Comparison of ENCODE assay signal across 8 mouse cellular contexts in genomic region chr4:129672083-129672877, GRCm38 (mm10). TPM values are rescaled to one million over a fixed set of nuclear protein-coding genes. Genes with fewer than 3 reads are reported as not detected.
DNase-seq lines count a peak whose midpoint lies in the region; ATAC-seq and TF ChIP-seq lines count a peak whose summit lies in the region.

Kpna6 (minus strand) TSS chr4:129672767.

- H3K4me2 ChIP-seq in heart, embryonic 12.5 days = peak within 1 kb of the TSS; percentile 90
- peak within 1 kb of the TSS; percentile 92 for H3K4me2 ChIP-seq in kidney, postnatal 0 days (ENCODE audit: low read length)
- H3K4me2 ChIP-seq in liver, embryonic 11.5 days = peak within 1 kb of the TSS; percentile 77
- H3K4me2 ChIP-seq in stomach, embryonic 14.5 days (replicated peaks; ENCODE audit: low read depth, low read length) = peak within 1 kb of the TSS; percentile 73

- H3K9ac ChIP-seq in heart, embryonic 12.5 days = peak within 1 kb of the TSS; percentile 99
- peak within 1 kb of the TSS; percentile 89 for H3K9ac ChIP-seq in kidney, postnatal 0 days (ENCODE audit: low read depth, low read length)
- H3K9ac ChIP-seq in liver, embryonic 11.5 days (ENCODE audit: low read depth, low read length) = peak within 1 kb of the TSS; percentile 92
- peak within 1 kb of the TSS; percentile 86 for H3K9ac ChIP-seq in stomach, embryonic 14.5 days (replicated peaks; ENCODE audit: low read depth, low read length)

- peak within 1 kb of the TSS; percentile 91 for H3ac ChIP-seq in C2C12 (ENCODE audit: control insufficient read depth, insufficient read length, low read depth)

- H3K27ac ChIP-seq in heart, embryonic 12.5 days (ENCODE audit: poor library complexity, severe bottlenecking) = peak within 1 kb of the TSS; percentile 93
- H3K27ac ChIP-seq in kidney, postnatal 0 days = peak within 1 kb of the TSS; percentile 98
- H3K27ac ChIP-seq in liver, embryonic 11.5 days (ENCODE audit: low read depth, low read length) = peak within 1 kb of the TSS; percentile 76
- peak within 1 kb of the TSS; percentile 95 for H3K27ac ChIP-seq in stomach, embryonic 14.5 days (ENCODE audit: low read length)

- peak; percentile 97 for DNase-seq in brain, embryonic 14.5 days (ENCODE audit: low read depth)
- peak; percentile 97 for DNase-seq in kidney, postnatal 0 days (ENCODE audit: low spot score)
- peak; percentile 89 for DNase-seq in liver, embryonic 11.5 days (ENCODE audit: low spot score)
- DNase-seq in naive thymus-derived CD4-positive, alpha-beta T cell, adult 2 months (ENCODE audit: low read depth) = peak; percentile 85

- 0 out of 2 replicates have a peak, but pooled peaks have one; percentile 6 for TF ChIP-seq POLR2A in brain, embryonic 14.5 days (IDR thresholded peaks at IDR 0.05; ENCODE audit: borderline replicate concordance, extremely low read depth, insufficient read depth, insufficient read length, poor library complexity, severe bottlenecking)

- H3K79me3 ChIP-seq in C2C12 (ENCODE audit: low read depth) = peaks cover 40% of the 10 kb centered on the region

- no peak for TF ChIP-seq CTCF in C2C12 (IDR thresholded peaks at IDR 0.05; ENCODE audit: control insufficient read depth, insufficient read depth, insufficient read length)
- TF ChIP-seq CTCF in brain, embryonic 14.5 days (IDR thresholded peaks at IDR 0.05; ENCODE audit: borderline replicate concordance, extremely low read depth, insufficient read depth, insufficient read length) = no peak
- peak; percentile 29; the same call in 1 of the 2 replicates for TF ChIP-seq CTCF in kidney, postnatal 0 days (IDR thresholded peaks at IDR 0.05; ENCODE audit: low read depth)

- H3K27me3 ChIP-seq in C2C12 (ENCODE audit: control insufficient read depth, insufficient read depth, insufficient read length) = no peaks in the 10 kb centered on the region
- no peaks in the 10 kb centered on the region for H3K27me3 ChIP-seq in erythroblast, embryonic 14.5 days (ENCODE audit: control insufficient read depth)
- H3K27me3 ChIP-seq in heart, embryonic 12.5 days (replicated peaks) = no peaks in the 10 kb centered on the region
- H3K27me3 ChIP-seq in kidney, postnatal 0 days (ENCODE audit: insufficient read depth, low read length) = no peaks in the 10 kb centered on the region
- no peaks in the 10 kb centered on the region for H3K27me3 ChIP-seq in liver, embryonic 11.5 days (replicated peaks; ENCODE audit: control insufficient read depth, insufficient read depth, low read length)
- H3K27me3 ChIP-seq in stomach, embryonic 14.5 days (ENCODE audit: control insufficient read depth, insufficient read depth, low read length) = no peaks in the 10 kb centered on the region

- peaks cover 29% of the 10 kb centered on the region for H3K4me1 ChIP-seq in erythroblast, embryonic 14.5 days (ENCODE audit: control insufficient read depth)
- H3K4me1 ChIP-seq in heart, embryonic 12.5 days (replicated peaks) = peaks cover 15% of the 10 kb centered on the region
- H3K4me1 ChIP-seq in kidney, postnatal 0 days (replicated peaks; ENCODE audit: insufficient read depth, low read length) = peaks cover 7% of the 10 kb centered on the region
- H3K4me1 ChIP-seq in liver, embryonic 11.5 days (replicated peaks; ENCODE audit: control insufficient read depth, insufficient read depth, low read length) = peaks cover 15% of the 10 kb centered on the region
- peaks cover 9% of the 10 kb centered on the region; the same call in 1 of the 2 replicates for H3K4me1 ChIP-seq in stomach, embryonic 14.5 days (ENCODE audit: control insufficient read depth, insufficient read depth, low read length)

- no peaks in the 10 kb centered on the region for H3K9me3 ChIP-seq in erythroblast, embryonic 14.5 days (ENCODE audit: control insufficient read depth, low read length)
- H3K9me3 ChIP-seq in heart, embryonic 12.5 days (replicated peaks) = no peaks in the 10 kb centered on the region
- no peaks in the 10 kb centered on the region for H3K9me3 ChIP-seq in kidney, postnatal 0 days (replicated peaks; ENCODE audit: low read length)
- H3K9me3 ChIP-seq in liver, embryonic 11.5 days (ENCODE audit: control insufficient read depth, low read length) = no peaks in the 10 kb centered on the region
- no peaks in the 10 kb centered on the region for H3K9me3 ChIP-seq in stomach, embryonic 14.5 days (ENCODE audit: control insufficient read depth, low read depth, low read length)

- ATAC-seq in heart, embryonic 12.5 days (ENCODE audit: insufficient number of reproducible peaks, low FRiP score) = peak; percentile 88
- peak; percentile 90 for ATAC-seq in kidney, postnatal 0 days (replicated peaks; ENCODE audit: low FRiP score, low read depth)
- ATAC-seq in liver, embryonic 11.5 days (replicated peaks; ENCODE audit: low FRiP score) = peak; percentile 82
- peak; percentile 90 for ATAC-seq in stomach, embryonic 14.5 days (ENCODE audit: insufficient number of reproducible peaks, insufficient read depth, low FRiP score, low read depth)

- peak within 1 kb of the TSS; percentile 93 for H3K4me3 ChIP-seq in C2C12 (ENCODE audit: insufficient read depth, poor library complexity, severe bottlenecking)
- peak within 1 kb of the TSS; percentile 79 for H3K4me3 ChIP-seq in erythroblast, embryonic 14.5 days (replicated peaks)
- peak within 1 kb of the TSS; percentile 98 for H3K4me3 ChIP-seq in heart, embryonic 12.5 days
- H3K4me3 ChIP-seq in kidney, postnatal 0 days (replicated peaks; ENCODE audit: low read depth, low read length) = peak within 1 kb of the TSS; percentile 91
- peak within 1 kb of the TSS; percentile 95 for H3K4me3 ChIP-seq in liver, embryonic 11.5 days (ENCODE audit: low read depth, low read length)
- H3K4me3 ChIP-seq in stomach, embryonic 14.5 days (ENCODE audit: low read depth, low read length) = peak within 1 kb of the TSS; percentile 68

- WGBS in heart, embryonic 12.5 days = under 1% methylated on average over 65 of the region's 65 CpGs
- under 1% methylated on average over 64 of the region's 65 CpGs for WGBS in kidney, postnatal 0 days
- WGBS in liver, embryonic 11.5 days = under 1% methylated on average over 65 of the region's 65 CpGs
- WGBS in stomach, embryonic 14.5 days = under 1% methylated on average over 65 of the region's 65 CpGs

- H3K79me2 ChIP-seq in C2C12 (ENCODE audit: control insufficient read depth, insufficient read depth) = peaks cover 50% of the 10 kb centered on the region

- peaks cover 9% of the 10 kb centered on the region for H3K36me3 ChIP-seq in C2C12 (ENCODE audit: control insufficient read depth, insufficient read depth)
- peaks cover 9% of the 10 kb centered on the region for H3K36me3 ChIP-seq in erythroblast, embryonic 14.5 days (ENCODE audit: control insufficient read depth)
- H3K36me3 ChIP-seq in heart, embryonic 12.5 days = peaks cover 23% of the 10 kb centered on the region
- peaks cover 9% of the 10 kb centered on the region; the same call in 1 of the 2 replicates for H3K36me3 ChIP-seq in kidney, postnatal 0 days (ENCODE audit: insufficient read depth, low read length)
- H3K36me3 ChIP-seq in liver, embryonic 11.5 days (ENCODE audit: control insufficient read depth, insufficient read depth, low read length) = peaks cover 9% of the 10 kb centered on the region
- H3K36me3 ChIP-seq in stomach, embryonic 14.5 days (ENCODE audit: control insufficient read depth, insufficient read depth, low read length) = peaks cover 14% of the 10 kb centered on the region

TF ChIP-seq in C2C12, 6 proteins besides CTCF, POLR2A, EP300 and RAD21:
- TF ChIP-seq USF1 (IDR thresholded peaks at IDR 0.05; ENCODE audit: low read depth) (no peak), MAX (IDR thresholded peaks at IDR 0.05) (peak; percentile 30), CEBPB (IDR thresholded peaks at IDR 0.05; ENCODE audit: low read depth) (no peak)

RNA-seq across cellular contexts. Expression of gene Kpna6, which starts in this region (rescaled TPM):
- 23.9 TPM for polyA plus RNA-seq in C2C12 (2012; fragmentation: generic; extraction: Trizol)
- 39.8 and 41.7 TPM in 2 replicates for polyA plus RNA-seq in brain, embryonic 14.5 days (2012; rRNA removed)
- 0.47 and 0.65 TPM in 2 replicates for polyA plus RNA-seq in erythroblast, embryonic 14.5 days (2012)
- 16.8 and 17.0 TPM in 2 replicates for polyA plus RNA-seq in heart, embryonic 12.5 days (2016; fragmentation: Nextera tagmentation; extraction: Ambion mirVana)
- polyA plus RNA-seq in kidney, postnatal 0 days (2015; fragmentation: Nextera tagmentation; extraction: Ambion mirVana) = 11.7 and 12.7 TPM in 2 replicates
- polyA plus RNA-seq in liver, embryonic 11.5 days (2014; fragmentation: Nextera tagmentation; extraction: Ambion mirVana) = 11.7 and 12.6 TPM in 2 replicates
- 12.0 and 14.4 TPM in 2 replicates for polyA plus RNA-seq in stomach, embryonic 14.5 days (2014; fragmentation: Nextera tagmentation; extraction: Ambion mirVana)

Comparison
In these comparisons a context has a peak if more than half of its experiments do, and no peak if none do; other contexts are left out.
1. Peak in every context shown above with its lines: DNase-seq, ATAC-seq, H3K4me3 ChIP-seq and H3K27ac ChIP-seq.